Comparison of ENCODE assay signal across 20 mouse cellular contexts in the genomic region with DNA sequence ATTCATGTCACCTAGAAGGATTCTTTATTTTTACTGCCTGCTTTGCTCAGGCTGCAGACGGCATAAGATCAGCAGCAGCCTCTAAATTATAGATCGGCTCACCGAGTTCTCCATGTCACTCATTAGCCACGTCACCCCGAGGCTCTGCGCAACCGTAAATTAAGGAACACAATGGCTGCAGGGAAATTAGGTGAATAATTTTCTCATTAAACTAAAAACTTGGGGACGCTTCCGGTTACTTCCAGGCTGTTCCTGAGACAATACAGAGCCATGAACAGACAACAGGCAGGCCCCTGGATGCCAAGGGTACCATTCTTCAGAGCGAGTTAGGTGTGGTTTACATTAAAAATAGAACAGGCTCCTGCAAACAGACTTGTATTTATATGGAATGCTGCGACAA.
A peak's percentile ranks its signal among the peaks of the same experiment; 100 is the strongest.
DNase-seq lines count a peak whose midpoint lies in the region; ATAC-seq and TF ChIP-seq lines count a peak whose summit lies in the region.
"Had no signal": no experiment of that assay in that cellular context is flagged by ENCODE, and none has a peak within 500 bp of the region (broad histone marks: within the 10 kb centered on the region; RNA-seq: fewer than 3 reads in every experiment).

No protein-coding gene starts in this region.

- no peak for ATAC-seq in embryonic facial prominence, embryonic 14.5 days (ENCODE audit: low read depth)
- no peak for ATAC-seq in midbrain, embryonic 12.5 days (ENCODE audit: low FRiP score, low read depth)
- ATAC-seq in hindbrain, postnatal 0 days: no peak
- ATAC-seq: intestine, embryonic 15.5 days had no signal

- H3K9me3 ChIP-seq in embryonic facial prominence, embryonic 14.5 days (ENCODE audit: control insufficient read depth, low read length): no peaks in the 10 kb centered on the region
- no peaks in the 10 kb centered on the region for H3K9me3 ChIP-seq in embryonic facial prominence, embryonic 10.5 days
- H3K9me3 ChIP-seq in midbrain, embryonic 12.5 days: no peaks in the 10 kb centered on the region
- H3K9me3 ChIP-seq in midbrain, embryonic 10.5 days (replicated peaks): no peaks in the 10 kb centered on the region
- no peaks in the 10 kb centered on the region for H3K9me3 ChIP-seq in hindbrain, postnatal 0 days (ENCODE audit: low read length)
- H3K9me3 ChIP-seq: heart, embryonic 15.5 days; intestine, embryonic 15.5 days; stomach, embryonic 15.5 days had no signal

- TF ChIP-seq POLR2A in kidney, adult 2 months (IDR thresholded peaks at IDR 0.05; ENCODE audit: low read depth, low read length): no peak

- no peak overlapping the region for H3K4me2 ChIP-seq in embryonic facial prominence, embryonic 14.5 days (ENCODE audit: low read depth, low read length)
- no peak overlapping the region for H3K4me2 ChIP-seq in midbrain, embryonic 12.5 days (replicated peaks)
- H3K4me2 ChIP-seq in hindbrain, postnatal 0 days (ENCODE audit: low read depth, low read length): no peak overlapping the region
- H3K4me2 ChIP-seq: heart, embryonic 15.5 days; intestine, embryonic 15.5 days; stomach, embryonic 15.5 days had no signal

- peaks cover 9% of the 10 kb centered on the region for H3K4me1 ChIP-seq in embryonic facial prominence, embryonic 14.5 days (ENCODE audit: control insufficient read depth, insufficient read depth, low read length)
- H3K4me1 ChIP-seq in embryonic facial prominence, embryonic 10.5 days: peaks cover 31% of the 10 kb centered on the region
- H3K4me1 ChIP-seq in midbrain, embryonic 12.5 days: peaks cover 38% of the 10 kb centered on the region
- H3K4me1 ChIP-seq in midbrain, embryonic 10.5 days: peaks cover 32% of the 10 kb centered on the region
- H3K4me1 ChIP-seq in hindbrain, postnatal 0 days (ENCODE audit: insufficient read depth, low read length): peaks cover 12% of the 10 kb centered on the region
- no peaks in the 10 kb centered on the region for H3K4me1 ChIP-seq in kidney, adult 2 months (ENCODE audit: control insufficient read depth, insufficient read depth, low read length)

- 51% methylated on average over 11 of the region's 11 CpGs for WGBS in embryonic facial prominence, embryonic 14.5 days
- 73% methylated on average over 11 of the region's 11 CpGs for WGBS in embryonic facial prominence, embryonic 10.5 days
- WGBS in midbrain, embryonic 12.5 days: 72% methylated on average over 11 of the region's 11 CpGs
- 86% methylated on average over 11 of the region's 11 CpGs for WGBS in midbrain, embryonic 10.5 days
- WGBS in hindbrain, postnatal 0 days: 43% methylated on average over 11 of the region's 11 CpGs
- WGBS in kidney, adult 2 months: 39% methylated on average over 11 of the region's 11 CpGs

- no peak overlapping the region for H3K4me3 ChIP-seq in embryonic facial prominence, embryonic 14.5 days (ENCODE audit: low read depth, low read length)
- H3K4me3 ChIP-seq in embryonic facial prominence, embryonic 10.5 days: no peak overlapping the region
- no peak overlapping the region for H3K4me3 ChIP-seq in midbrain, embryonic 12.5 days
- H3K4me3 ChIP-seq in midbrain, embryonic 10.5 days: no peak overlapping the region
- no peak overlapping the region for H3K4me3 ChIP-seq in hindbrain, postnatal 0 days (ENCODE audit: low read length)
- H3K4me3 ChIP-seq in kidney, adult 2 months (ENCODE audit: insufficient read depth, low read depth, low read length): no peak overlapping the region
- H3K4me3 ChIP-seq: heart, embryonic 15.5 days; intestine, embryonic 15.5 days; myocyte; stomach, embryonic 15.5 days had no signal

- no peak for TF ChIP-seq CTCF in hindbrain, postnatal 0 days (IDR thresholded peaks at IDR 0.05; ENCODE audit: low read depth)
- no peak for TF ChIP-seq CTCF in kidney, adult 2 months (conservative IDR thresholded peaks at IDR 0.05; ENCODE audit: insufficient read depth, insufficient read length, low read depth, low read length)

- H3K9ac ChIP-seq in embryonic facial prominence, embryonic 14.5 days (ENCODE audit: low read depth, low read length): no peak overlapping the region
- H3K9ac ChIP-seq in midbrain, embryonic 12.5 days (replicated peaks): no peak overlapping the region
- H3K9ac ChIP-seq in hindbrain, postnatal 0 days (replicated peaks; ENCODE audit: low read length): no peak overlapping the region
- H3K9ac ChIP-seq: heart, embryonic 15.5 days; intestine, embryonic 15.5 days; stomach, embryonic 15.5 days had no signal

- DNase-seq in embryonic facial prominence, embryonic 14.5 days (ENCODE audit: low spot score): peak; percentile 43
- DNase-seq in embryonic facial prominence, embryonic 10.5 days (ENCODE audit: low spot score): no peak
- no peak for DNase-seq in midbrain, embryonic 10.5 days (ENCODE audit: low spot score)
- peak; percentile 43 for DNase-seq in hindbrain, postnatal 0 days (ENCODE audit: low spot score)
- DNase-seq in retina, embryonic 14.5 days (ENCODE audit: low spot score): peak; percentile 54
- DNase-seq in kidney, adult 2 months: no peak
- DNase-seq in right cerebral cortex, postnatal 25 days: no peak
- DNase-seq: adrenal gland, postnatal 25 days; cerebellum, adult 9-10 months; heart, postnatal 4 days; kidney, adult 9 months; kidney, postnatal 36 days; layer of hippocampus, postnatal 36 days; lung, postnatal 4 days; thymus, postnatal 25 days had no signal

- no peaks in the 10 kb centered on the region for H3K36me3 ChIP-seq in embryonic facial prominence, embryonic 14.5 days (ENCODE audit: control insufficient read depth, insufficient read depth, low read length)
- H3K36me3 ChIP-seq in embryonic facial prominence, embryonic 10.5 days (replicated peaks): no peaks in the 10 kb centered on the region
- no peaks in the 10 kb centered on the region for H3K36me3 ChIP-seq in midbrain, embryonic 12.5 days
- no peaks in the 10 kb centered on the region for H3K36me3 ChIP-seq in midbrain, embryonic 10.5 days
- H3K36me3 ChIP-seq in hindbrain, postnatal 0 days (ENCODE audit: insufficient read depth, low read length): no peaks in the 10 kb centered on the region
- no peaks in the 10 kb centered on the region for H3K36me3 ChIP-seq in kidney, adult 2 months (ENCODE audit: control insufficient read depth, insufficient read depth, low read length)
- H3K36me3 ChIP-seq: heart, embryonic 15.5 days; intestine, embryonic 15.5 days; stomach, embryonic 15.5 days had no signal

- H3K27me3 ChIP-seq in embryonic facial prominence, embryonic 14.5 days (replicated peaks; ENCODE audit: control insufficient read depth, insufficient read depth, low read length): peaks cover 18% of the 10 kb centered on the region
- H3K27me3 ChIP-seq in embryonic facial prominence, embryonic 10.5 days (replicated peaks; ENCODE audit: low read depth, poor library complexity, severe bottlenecking): peaks cover 38% of the 10 kb centered on the region
- peaks cover 8% of the 10 kb centered on the region for H3K27me3 ChIP-seq in midbrain, embryonic 12.5 days
- peaks cover 16% of the 10 kb centered on the region for H3K27me3 ChIP-seq in midbrain, embryonic 10.5 days (ENCODE audit: low read depth, poor library complexity, severe bottlenecking)
- H3K27me3 ChIP-seq in hindbrain, postnatal 0 days (ENCODE audit: insufficient read depth, low read length): no peaks in the 10 kb centered on the region
- no peaks in the 10 kb centered on the region for H3K27me3 ChIP-seq in kidney, adult 2 months (replicated peaks; ENCODE audit: control insufficient read depth, insufficient read depth, low read length)
- H3K27me3 ChIP-seq: intestine, embryonic 15.5 days; stomach, embryonic 15.5 days had no signal

- no peak overlapping the region for H3K27ac ChIP-seq in embryonic facial prominence, embryonic 14.5 days (replicated peaks; ENCODE audit: low read depth, low read length)
- no peak overlapping the region for H3K27ac ChIP-seq in embryonic facial prominence, embryonic 10.5 days (replicated peaks)
- H3K27ac ChIP-seq in midbrain, embryonic 12.5 days (replicated peaks): 0 out of 2 replicates have a peak overlapping the region, but pooled peaks have one; percentile 11
- H3K27ac ChIP-seq in midbrain, embryonic 10.5 days (replicated peaks): no peak overlapping the region
- no peak overlapping the region for H3K27ac ChIP-seq in hindbrain, postnatal 0 days
- no peak overlapping the region for H3K27ac ChIP-seq in kidney, adult 2 months (ENCODE audit: insufficient read depth, low read depth, low read length)
- H3K27ac ChIP-seq: heart, embryonic 15.5 days; intestine, embryonic 15.5 days; stomach, embryonic 15.5 days had no signal

Comparison
In these comparisons a context has a peak if more than half of its experiments do, and no peak if none do; other contexts are left out.
1. DNase-seq: peak in embryonic facial prominence, embryonic 14.5 days (single experiment), hindbrain, postnatal 0 days (single experiment) and retina, embryonic 14.5 days (single experiment); none in embryonic facial prominence, embryonic 10.5 days (single experiment), midbrain, embryonic 10.5 days (single experiment), kidney, adult 2 months (single experiment) and right cerebral cortex, postnatal 25 days (single experiment).